Mouse (Mus musculus) embryonic facial prominence, embryonic 11.5 days (tissue): ENCODE measurements around the gene Nanos3. TPM values are rescaled to one million over a fixed set of nuclear protein-coding genes. Genes with fewer than 3 reads are reported as not detected.
A peak's percentile ranks its signal among the peaks of the same experiment; 100 is the strongest.

ENCODE experiments used
- ATAC-seq: fragments of 200-750 bp; cut with Nextera tagmentation; replicated peaks from 2 replicates; pipeline ENCODE4 v1.8.0; 2017; ENCODE audit warnings: low read depth; ENCODE audit not compliant: insufficient number of reproducible peaks, low FRiP score, low TSS enrichment
- DNase-seq: peaks from one replicate; pipeline ENCODE4 v3.0.0-alpha.2; 2015; ENCODE audit warnings: low spot score
- H3K27ac ChIP-seq: fragments of 300-500 bp; sonication (generic); replicated peaks from 2 replicates; pipeline ENCODE4 v1.5.1; 2014; ENCODE audit warnings: mild to moderate bottlenecking, low read depth, low read length, control low read depth
- H3K27me3 ChIP-seq: fragments of 300-500 bp; sonication (generic); 2 replicates; pipeline ENCODE4 v1.6.1; 2014; ENCODE audit warnings: mild to moderate bottlenecking, low read length, moderate library complexity, mixed read lengths; ENCODE audit not compliant: control insufficient read depth, insufficient read depth
- H3K36me3 ChIP-seq: fragments of 300-500 bp; sonication (generic); replicated peaks from 2 replicates; pipeline ENCODE4 v1.6.1; 2014; ENCODE audit warnings: low read depth, mild to moderate bottlenecking, low read length, moderate library complexity, mixed read lengths; ENCODE audit not compliant: control insufficient read depth, insufficient read depth
- H3K4me1 ChIP-seq: fragments of 300-500 bp; sonication (generic); 2 replicates; pipeline ENCODE4 v1.6.1; 2014; ENCODE audit warnings: low read length, mixed read lengths; ENCODE audit not compliant: control insufficient read depth, insufficient read depth
- H3K4me2 ChIP-seq: fragments of 300-500 bp; sonication (generic); 2 replicates; pipeline ENCODE4 v1.6.1; 2014; ENCODE audit warnings: low read depth, mild to moderate bottlenecking, control low read depth, low read length, moderate library complexity
- H3K4me3 ChIP-seq: fragments of 300-500 bp; sonication (generic); 2 replicates; pipeline ENCODE4 v1.5.1; 2014; ENCODE audit warnings: low read depth, low read length, control low read depth
- H3K9ac ChIP-seq: fragments of 300-500 bp; sonication (generic); replicated peaks from 2 replicates; pipeline ENCODE4 v1.6.1; 2014; ENCODE audit warnings: mild to moderate bottlenecking, control low read depth, low read length
- H3K9me3 ChIP-seq: fragments of 300-500 bp; sonication (generic); replicated peaks from 2 replicates; pipeline ENCODE4 v1.6.1; 2016; ENCODE audit warnings: mild to moderate bottlenecking, low read length, inconsistent platforms, mixed read lengths; ENCODE audit not compliant: control insufficient read depth
- WGBS: fragments of 180-500 bp; shearing (Covaris S2); extraction: QIAGEN DNeasy Blood & Tissue Kit; methylation state at CpG from one replicate; pipeline ENCODE4 v1.1.7; 2014; 5-methylcytosine and 5-hydroxymethylcytosine counted together
- polyA plus RNA-seq: library from polyadenylated mRNA; unstranded; fragments of >200 nt; fragmentation: Nextera tagmentation; extraction: Ambion mirVana; gene quantifications from 2 replicates; pipeline ENCODE4 v1.2.1, GENCODE M21; 2014

The Nanos3 gene
- 3.9 and 4.7 TPM in 2 replicates for polyA plus RNA-seq

- no peak for ATAC-seq
- no peaks in the 10 kb centered on the region; the same call in 1 of the 2 replicates for H3K36me3 ChIP-seq
- H3K4me3 ChIP-seq: peak within 1 kb of the TSS; percentile 83
- peak within 1 kb of the TSS; percentile 89 for H3K4me2 ChIP-seq
- peak within 1 kb of the TSS; percentile 99 for H3K9ac ChIP-seq
- H3K9me3 ChIP-seq: no peaks in the 10 kb centered on the region
- DNase-seq: no peak
- H3K27me3 ChIP-seq: no peaks in the 10 kb centered on the region
- no peak within 1 kb of the TSS; the same call in 1 of the 2 replicates for H3K27ac ChIP-seq
- H3K4me1 ChIP-seq: peaks cover 9% of the 10 kb centered on the region
- WGBS: 88% methylated on average over 7 of the region's 7 CpGs
Observed at GRCm38 (mm10) chr8:84185117-84185516, at the start of gene Nanos3. Gene Nanos3 (minus strand): TSS chr8:84185217.

- Histone ChIP-seq H3K27me3 (no peaks in the 10 kb centered on the region), H3K4me3 (no peak overlapping the region), H3K4me2 (no peak overlapping the region), H3K9me3 (no peaks in the 10 kb centered on the region), H3K27ac (no peak overlapping the region), H3K9ac (no peak overlapping the region), H3K4me1 (peaks cover 4% of the 10 kb centered on the region), H3K36me3 (peaks cover 3% of the 10 kb centered on the region)
- WGBS: 89% methylated on average over 2 of the region's 2 CpGs
- ATAC-seq: no peak
- no peak for DNase-seq
Observed at GRCm38 (mm10) chr8:84233055-84233454, 48.0 kb upstream of the Nanos3 start.

- H3K9me3 ChIP-seq: no peaks in the 10 kb centered on the region
- no peak for ATAC-seq
- no peak overlapping the region for H3K4me3 ChIP-seq
- H3K27me3 ChIP-seq: no peaks in the 10 kb centered on the region
- H3K27ac ChIP-seq: no peak overlapping the region
- 80% methylated on average over 17 of the region's 17 CpGs for WGBS
- no peak for DNase-seq
- no peak overlapping the region for H3K9ac ChIP-seq
- no peak overlapping the region for H3K4me2 ChIP-seq
- H3K4me1 ChIP-seq: peaks cover 4% of the 10 kb centered on the region
- H3K36me3 ChIP-seq: peaks cover 5% of the 10 kb centered on the region
Observed at GRCm38 (mm10) chr8:84230735-84231134, 45.7 kb upstream of the Nanos3 start.

- H3K9ac ChIP-seq: no peak overlapping the region
- no peak overlapping the region for H3K4me3 ChIP-seq
- no peaks in the 10 kb centered on the region for H3K9me3 ChIP-seq
- peaks cover 12% of the 10 kb centered on the region for H3K36me3 ChIP-seq
- 83% methylated on average over 21 of the region's 21 CpGs for WGBS
- DNase-seq (no peak), ATAC-seq (no peak)
- no peaks in the 10 kb centered on the region for H3K4me1 ChIP-seq
- no peaks in the 10 kb centered on the region for H3K27me3 ChIP-seq
- no peak overlapping the region for H3K27ac ChIP-seq
- H3K4me2 ChIP-seq: no peak overlapping the region
Observed at GRCm38 (mm10) chr8:84223322-84224029, 38.5 kb upstream of the Nanos3 start.

- no peak for DNase-seq
- H3K36me3 ChIP-seq: peaks cover 14% of the 10 kb centered on the region
- H3K4me3 ChIP-seq: no peak overlapping the region
- no peaks in the 10 kb centered on the region for H3K27me3 ChIP-seq
- H3K27ac ChIP-seq: no peak overlapping the region
- no peak overlapping the region for H3K9ac ChIP-seq
- 89% methylated on average over 9 of the region's 9 CpGs for WGBS
- H3K4me2 ChIP-seq: no peak overlapping the region
- no peaks in the 10 kb centered on the region for H3K9me3 ChIP-seq
- ATAC-seq: no peak
- no peaks in the 10 kb centered on the region for H3K4me1 ChIP-seq
Observed at GRCm38 (mm10) chr8:84222566-84223165, 37.6 kb upstream of the Nanos3 start.

- WGBS: 88% methylated on average over 7 of the region's 7 CpGs
- Histone ChIP-seq H3K9me3 (no peaks in the 10 kb centered on the region), H3K4me2 (no peak overlapping the region), H3K9ac (no peak overlapping the region), H3K27me3 (no peaks in the 10 kb centered on the region), H3K27ac (no peak overlapping the region), H3K4me3 (no peak overlapping the region), H3K4me1 (no peaks in the 10 kb centered on the region), H3K36me3 (peaks cover 17% of the 10 kb centered on the region)
- ATAC-seq (no peak), DNase-seq (no peak)
Observed at GRCm38 (mm10) chr8:84220105-84220504, 35.1 kb upstream of the Nanos3 start.

GRCm38 (mm10) chr8:84218143-84218542, 33.1 kb upstream of the Nanos3 start:
- H3K9ac ChIP-seq: no peak overlapping the region
- H3K4me2 ChIP-seq: no peak overlapping the region
- no peaks in the 10 kb centered on the region for H3K9me3 ChIP-seq
- DNase-seq: no peak
- ATAC-seq: no peak
- no peaks in the 10 kb centered on the region for H3K4me1 ChIP-seq
- WGBS: 87% methylated on average over 5 of the region's 5 CpGs
- no peak overlapping the region for H3K27ac ChIP-seq
- no peak overlapping the region for H3K4me3 ChIP-seq
- H3K27me3 ChIP-seq: no peaks in the 10 kb centered on the region
- peaks cover 19% of the 10 kb centered on the region for H3K36me3 ChIP-seq

GRCm38 (mm10) chr8:84217206-84217605, 32.2 kb upstream of the Nanos3 start:
- Histone ChIP-seq H3K4me3 (no peak overlapping the region), H3K4me2 (no peak overlapping the region), H3K9me3 (no peaks in the 10 kb centered on the region), H3K36me3 (peaks cover 21% of the 10 kb centered on the region), H3K27me3 (no peaks in the 10 kb centered on the region), H3K27ac (no peak overlapping the region), H3K4me1 (no peaks in the 10 kb centered on the region), H3K9ac (no peak overlapping the region)
- WGBS: 88% methylated on average over 11 of the region's 11 CpGs
- ATAC-seq (no peak), DNase-seq (no peak)
